Mouse (Mus musculus) limb, embryonic 10.5 days (tissue): ENCODE measurements around the gene Elf2. TPM values are rescaled to one million over a fixed set of nuclear protein-coding genes. Genes with fewer than 3 reads are reported as not detected.
"Not testable (repeated sequence)": the region's sequence is repeated elsewhere in the genome, so short reads cannot be mapped to it uniquely, and the experiment has no call there.

Experiments
- DNase-seq: peaks from one replicate; pipeline ENCODE4 v3.0.0-alpha.2; 2017; ENCODE audit warnings: low spot score
- H3K27ac ChIP-seq: fragments of 300-500 bp; sonication (generic); 2 replicates; pipeline ENCODE4 v1.5.1; 2016; ENCODE audit warnings: mild to moderate bottlenecking
- H3K27me3 ChIP-seq: fragments of 300-500 bp; sonication (generic); 2 replicates; pipeline ENCODE4 v1.6.1; 2016; ENCODE audit warnings: low read depth, mild to moderate bottlenecking; ENCODE audit not compliant: poor library complexity, severe bottlenecking
- H3K36me3 ChIP-seq: fragments of 300-500 bp; sonication (generic); 2 replicates; pipeline ENCODE4 v1.6.1; 2016; ENCODE audit warnings: mild to moderate bottlenecking, moderate library complexity
- H3K4me1 ChIP-seq: fragments of 300-500 bp; sonication (generic); 2 replicates; pipeline ENCODE4 v1.6.1; 2016
- H3K4me3 ChIP-seq: fragments of 300-500 bp; sonication (generic); 2 replicates; pipeline ENCODE4 v1.5.1; 2016; ENCODE audit warnings: mild to moderate bottlenecking, moderate library complexity
- H3K9me3 ChIP-seq: fragments of 300-500 bp; sonication (generic); replicated peaks from 2 replicates; pipeline ENCODE4 v1.6.1; 2016; ENCODE audit warnings: mild to moderate bottlenecking
- WGBS: fragments of 180-500 bp; shearing (Covaris S2); methylation state at CpG from one replicate; pipeline ENCODE4 v1.1.7; 2016; 5-methylcytosine and 5-hydroxymethylcytosine counted together
- polyA plus RNA-seq: library from polyadenylated mRNA; unstranded; fragments of >200 nt; fragmentation: Nextera tagmentation; extraction: Ambion mirVana; gene quantifications from 2 replicates; pipeline ENCODE4 v1.2.1, GENCODE M21; 2016

Gene Elf2
- polyA plus RNA-seq, 1 experiment from 2014 or later, result 44.3 TPM

DNA sequence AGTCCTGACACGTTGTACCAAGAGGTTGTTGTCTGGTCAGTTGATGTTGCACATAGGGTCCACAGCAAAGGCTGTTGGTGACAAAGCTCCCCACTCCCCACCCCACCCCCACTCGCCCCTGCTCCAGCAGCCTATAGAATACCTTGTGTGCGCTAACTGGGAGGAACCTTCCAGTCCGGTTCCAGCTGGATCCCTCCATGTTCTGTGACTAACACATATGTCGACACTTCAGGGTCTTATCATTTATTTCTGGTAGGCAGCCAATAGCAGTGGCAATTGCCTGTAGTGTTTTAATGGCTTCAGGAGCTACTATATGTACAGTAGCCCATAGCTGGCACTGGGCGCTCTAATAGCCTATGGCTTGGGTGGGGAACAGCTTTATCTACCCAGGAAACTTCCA lies 118.2 kb downstream of the Elf2 start:
- Histone ChIP-seq H3K4me1 (peaks cover 39% of the 10 kb centered on the region), H3K4me3 (no peak overlapping the region), H3K27me3 (no peaks in the 10 kb centered on the region), H3K36me3 (0 out of 2 replicates have a peak, but pooled peaks cover 1% of the 10 kb centered on the region), H3K9me3 (no peaks in the 10 kb centered on the region), H3K27ac (no peak overlapping the region)
- WGBS, result 89% methylated on average over 6 of the region's 6 CpGs
- no peak for DNase-seq

DNA sequence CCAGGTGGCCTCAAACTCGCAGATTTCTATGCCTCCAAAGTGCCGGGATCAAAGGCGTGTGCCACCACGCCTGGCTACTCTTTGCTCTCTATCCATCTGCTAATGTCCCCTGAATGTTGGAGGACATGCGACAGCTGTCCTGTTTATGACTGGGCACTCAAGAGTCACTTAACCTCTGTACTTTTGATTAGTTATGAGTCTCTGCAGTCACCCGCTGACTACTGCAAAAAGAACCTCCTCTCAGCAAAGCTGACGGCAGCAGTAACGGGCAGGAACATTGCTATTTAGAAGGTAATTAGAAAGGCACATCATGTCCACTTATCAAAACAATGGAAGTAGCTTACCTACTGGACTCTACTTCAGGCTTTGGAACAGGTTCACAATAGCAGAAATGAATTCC lies 118.6 kb downstream of the Elf2 start:
- Histone ChIP-seq H3K27me3 (no peaks in the 10 kb centered on the region), H3K4me1 (peaks cover 39% of the 10 kb centered on the region), H3K27ac (no peak overlapping the region), H3K4me3 (no peak overlapping the region), H3K36me3 (no peaks in the 10 kb centered on the region), H3K9me3 (no peaks in the 10 kb centered on the region)
- no peak for DNase-seq
- 68% methylated on average over 8 of the region's 8 CpGs for WGBS

DNA sequence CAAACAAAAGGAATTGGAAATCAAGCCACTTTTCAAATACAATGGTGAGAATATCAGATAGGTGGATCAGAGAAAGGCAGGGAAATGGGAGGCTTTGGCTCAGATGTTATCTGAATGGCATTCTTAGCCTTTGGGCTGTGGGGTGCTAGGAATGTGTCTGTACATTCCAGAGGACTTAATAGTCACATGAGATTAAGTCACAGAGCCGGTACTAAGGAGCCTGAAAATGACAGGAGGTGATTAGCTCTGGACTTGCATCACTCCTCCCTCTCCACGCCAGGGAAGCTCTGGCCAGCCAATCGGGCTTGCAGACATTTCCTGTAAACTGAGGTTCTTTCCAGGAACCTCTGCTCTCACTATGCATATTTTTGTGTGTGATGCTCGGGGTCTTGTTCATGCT lies 119.6 kb downstream of the Elf2 start:
- Histone ChIP-seq H3K27me3 (no peaks in the 10 kb centered on the region), H3K27ac (no peak overlapping the region), H3K9me3 (no peaks in the 10 kb centered on the region), H3K4me1 (peaks cover 34% of the 10 kb centered on the region), H3K36me3 (no peaks in the 10 kb centered on the region), H3K4me3 (no peak overlapping the region)
- DNase-seq, result no peak
- 58% methylated on average over 4 of the region's 4 CpGs for WGBS

DNA sequence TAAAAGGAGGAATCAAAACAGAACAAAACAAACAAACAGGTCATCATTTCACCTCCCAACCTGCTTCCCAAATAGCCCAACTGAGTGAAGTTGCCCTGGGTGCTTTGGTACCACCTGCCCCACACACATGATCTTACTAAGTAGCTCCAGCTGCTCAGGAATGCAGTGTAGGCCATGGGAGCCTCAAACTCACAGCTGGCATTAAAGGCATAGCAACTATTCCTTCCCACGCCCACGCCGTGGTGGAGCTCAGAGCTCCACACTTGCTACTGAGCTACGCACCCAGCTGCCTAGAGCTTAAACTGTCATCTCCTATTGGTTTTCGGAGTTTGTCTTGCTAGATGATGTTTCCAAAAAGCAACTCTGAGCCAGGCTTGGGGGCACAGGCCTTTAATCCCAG lies 121.2 kb downstream of the Elf2 start:
- H3K36me3 ChIP-seq, result no peaks in the 10 kb centered on the region
- DNase-seq, result no peak
- H3K27me3 ChIP-seq, result no peaks in the 10 kb centered on the region
- H3K4me3 ChIP-seq, result no peak overlapping the region
- 94% methylated on average over 5 of the region's 5 CpGs for WGBS
- H3K4me1 ChIP-seq, result peaks cover 22% of the 10 kb centered on the region
- H3K9me3 ChIP-seq, result no peaks in the 10 kb centered on the region
- H3K27ac ChIP-seq, result no peak overlapping the region

DNA sequence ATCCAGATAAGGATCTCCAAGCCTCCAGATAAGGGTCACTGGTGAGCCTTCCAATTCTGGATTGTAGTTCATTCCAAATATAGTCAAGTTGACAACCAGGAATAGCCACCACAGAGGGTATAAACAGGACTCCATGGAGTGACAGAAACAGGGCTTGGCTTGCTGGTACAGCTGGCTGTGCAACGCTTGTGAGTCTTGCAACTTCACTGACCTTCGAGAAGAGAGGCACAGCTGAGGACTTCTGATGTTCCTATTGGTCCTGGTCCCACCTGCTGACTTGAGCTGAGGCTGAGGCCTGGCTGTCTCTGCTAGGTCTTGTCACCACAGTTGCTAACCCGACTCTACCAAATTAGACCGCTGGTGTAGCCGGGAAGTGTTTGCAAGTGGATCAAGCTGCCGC lies 122.1 kb downstream of the Elf2 start:
- not testable (repeated sequence) for H3K27ac ChIP-seq, H3K36me3 ChIP-seq, H3K9me3 ChIP-seq, H3K27me3 ChIP-seq, DNase-seq, H3K4me3 ChIP-seq
- peaks cover 14% of the 10 kb centered on the region for H3K4me1 ChIP-seq
- WGBS, result 91% methylated on average over 6 of the region's 6 CpGs

DNA sequence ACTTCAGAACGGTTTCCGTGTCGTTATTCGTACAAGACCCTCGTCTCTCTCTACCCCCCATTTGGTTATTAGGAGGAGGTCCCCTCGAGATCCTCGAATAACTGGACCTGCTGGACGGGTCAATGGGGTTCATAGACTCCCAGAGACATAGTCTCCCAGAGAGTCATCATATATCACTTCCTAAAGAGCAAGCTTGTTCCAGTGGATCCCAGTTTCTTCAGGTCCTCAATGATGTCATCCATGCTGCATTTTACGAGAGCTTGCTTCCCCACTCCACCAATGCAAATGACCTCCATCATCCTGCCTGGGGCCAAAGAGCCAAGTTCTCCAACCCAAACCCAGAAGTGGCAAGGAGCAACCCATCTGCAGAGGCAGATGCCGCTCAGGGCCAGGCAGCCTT lies 124.1 kb downstream of the Elf2 start:
- not testable (repeated sequence) for H3K4me3 ChIP-seq, H3K4me1 ChIP-seq, H3K9me3 ChIP-seq, H3K27me3 ChIP-seq, H3K27ac ChIP-seq, DNase-seq, H3K36me3 ChIP-seq
- 91% methylated on average over 9 of the region's 10 CpGs for WGBS

DNA sequence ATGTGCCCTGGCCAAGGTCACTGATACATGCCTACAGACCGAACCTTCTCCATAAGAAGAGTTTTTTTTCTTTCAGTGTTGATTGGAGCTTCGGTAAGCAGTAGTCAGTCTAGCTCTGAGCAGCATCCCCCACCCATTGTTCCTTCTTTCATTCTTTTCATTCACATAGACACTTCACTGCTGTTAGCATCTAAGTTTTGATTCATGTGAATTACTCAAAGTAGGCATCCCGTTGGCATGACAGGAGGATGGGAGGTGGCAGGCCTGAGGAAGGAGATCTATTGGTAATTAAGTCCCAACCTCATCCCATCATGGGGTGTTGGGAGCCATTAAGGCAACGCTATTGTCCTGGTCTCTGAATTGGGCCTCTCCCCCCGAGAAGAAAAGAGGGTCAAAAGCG lies 124.8 kb downstream of the Elf2 start:
- Histone ChIP-seq H3K27me3 (no peaks in the 10 kb centered on the region), H3K9me3 (no peaks in the 10 kb centered on the region), H3K27ac (no peak overlapping the region), H3K4me1 (no peaks in the 10 kb centered on the region), H3K4me3 (no peak overlapping the region), H3K36me3 (no peaks in the 10 kb centered on the region)
- no peak for DNase-seq
- WGBS, result 80% methylated on average over 6 of the region's 6 CpGs

DNA sequence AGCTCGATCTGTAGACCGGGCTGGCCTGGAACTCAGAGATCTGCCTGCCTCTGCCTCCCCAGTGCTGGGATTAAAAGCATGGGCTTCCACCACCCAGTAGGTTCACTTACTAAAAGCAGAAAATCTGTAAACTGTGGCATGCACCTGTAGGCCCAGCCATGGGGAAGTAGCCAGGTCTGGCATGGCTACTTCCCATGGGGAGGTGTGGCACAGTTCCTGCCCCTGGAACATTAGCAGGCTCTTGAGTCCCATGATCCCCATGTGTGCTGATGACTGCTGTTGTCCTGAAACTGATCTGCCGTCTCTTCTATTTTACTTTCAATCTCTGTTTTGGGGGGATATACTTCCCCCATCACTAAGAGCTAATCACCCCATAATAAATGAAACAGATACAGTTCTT lies 127.4 kb downstream of the Elf2 start:
- 98% methylated on average over 3 of the region's 3 CpGs for WGBS
- no peak overlapping the region for H3K27ac ChIP-seq
- DNase-seq, result no peak
- no peaks in the 10 kb centered on the region for H3K9me3 ChIP-seq
- H3K4me1 ChIP-seq, result no peaks in the 10 kb centered on the region
- no peaks in the 10 kb centered on the region for H3K36me3 ChIP-seq
- no peak overlapping the region for H3K4me3 ChIP-seq
- no peaks in the 10 kb centered on the region for H3K27me3 ChIP-seq

DNA sequence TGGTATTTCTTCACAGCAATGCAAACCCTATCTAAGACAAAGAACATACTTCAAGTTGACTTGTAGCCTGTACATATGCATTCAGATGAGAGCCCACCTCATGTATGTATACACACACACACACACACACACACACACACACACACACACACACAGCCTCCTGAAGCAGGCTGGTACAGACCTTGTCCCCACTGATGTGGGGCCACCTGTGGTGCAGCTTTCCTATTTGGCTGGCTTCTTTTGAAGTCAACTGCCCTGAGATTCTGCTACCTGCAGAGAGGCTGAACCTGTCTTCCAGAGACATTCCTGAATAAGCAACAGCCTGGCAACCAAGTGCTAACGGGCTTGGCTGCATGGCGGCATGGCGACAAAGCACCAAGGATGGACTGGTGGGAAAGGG lies 130.0 kb downstream of the Elf2 start:
- Histone ChIP-seq H3K36me3 (no peaks in the 10 kb centered on the region), H3K9me3 (no peaks in the 10 kb centered on the region), H3K27me3 (no peaks in the 10 kb centered on the region), H3K27ac (no peak overlapping the region), H3K4me1 (peaks cover 14% of the 10 kb centered on the region), H3K4me3 (no peak overlapping the region)
- WGBS, result 96% methylated on average over 3 of the region's 3 CpGs
- no peak for DNase-seq

DNA sequence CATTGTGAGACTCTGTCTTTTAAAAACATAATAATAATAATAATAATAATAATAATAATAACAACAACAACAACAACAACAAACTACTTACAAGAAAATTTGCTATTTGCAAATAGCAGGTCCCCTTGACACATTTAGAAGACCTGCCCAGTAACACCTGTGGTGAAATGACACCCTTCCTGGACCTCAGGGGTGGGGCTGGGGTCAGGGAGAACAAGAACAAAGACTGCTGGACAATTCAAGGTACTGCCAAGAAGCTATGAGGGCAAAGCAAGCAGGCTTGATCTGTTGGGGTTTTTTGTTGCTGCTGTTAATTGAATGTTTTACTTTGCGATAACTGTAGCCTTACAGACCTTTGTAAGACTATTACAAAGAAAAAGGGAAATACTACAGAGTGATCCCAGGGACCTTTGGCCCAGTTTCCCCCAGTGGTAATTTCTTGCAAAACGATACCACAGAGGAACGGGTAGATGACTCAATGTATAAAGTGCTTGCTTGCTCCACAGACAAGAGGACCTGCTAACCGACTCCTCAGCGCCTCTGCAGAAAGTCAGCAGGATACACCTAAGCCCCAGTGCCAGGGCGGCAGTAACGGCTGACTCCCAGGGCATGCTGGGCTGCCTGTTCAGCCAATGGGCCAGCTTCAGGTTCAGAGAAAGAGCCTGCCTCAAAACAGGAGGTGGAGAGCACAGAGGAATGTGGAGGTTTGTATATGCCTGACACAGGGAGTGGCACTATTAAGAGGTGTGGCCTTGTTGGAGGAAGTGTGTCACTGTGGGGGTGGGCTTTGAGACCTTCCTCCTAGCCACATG lies 130.8 kb downstream of the Elf2 start:
- WGBS, result 89% methylated on average over 7 of the region's 7 CpGs
- DNase-seq, result no peak
- no peaks in the 10 kb centered on the region for H3K36me3 ChIP-seq
- H3K4me3 ChIP-seq, result no peak overlapping the region
- H3K4me1 ChIP-seq, result peaks cover 14% of the 10 kb centered on the region
- H3K27me3 ChIP-seq, result no peaks in the 10 kb centered on the region
- no peak overlapping the region for H3K27ac ChIP-seq
- no peaks in the 10 kb centered on the region for H3K9me3 ChIP-seq

DNA sequence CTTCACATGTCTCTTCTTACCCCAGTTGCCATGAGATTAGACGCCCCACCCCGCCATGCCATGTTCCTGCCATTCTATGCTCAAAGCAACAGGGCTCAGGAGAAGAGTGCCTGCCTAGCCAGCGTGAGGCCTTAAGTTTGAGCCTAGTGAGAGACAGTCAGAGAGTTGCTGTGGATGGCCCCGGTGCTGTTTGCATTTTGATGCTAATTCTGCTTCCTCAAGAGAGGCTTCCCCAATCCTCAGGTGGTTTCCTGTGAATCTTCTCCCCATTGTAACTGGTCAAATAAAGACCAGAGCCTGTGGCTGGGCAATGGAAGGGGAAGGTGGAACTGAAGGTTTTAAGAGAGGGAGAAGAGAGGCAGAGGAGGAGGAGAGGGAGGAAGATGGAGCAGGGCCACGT lies 131.8 kb downstream of the Elf2 start:
- no peaks in the 10 kb centered on the region for H3K9me3 ChIP-seq
- no peaks in the 10 kb centered on the region for H3K36me3 ChIP-seq
- H3K27ac ChIP-seq, result no peak overlapping the region
- no peak for DNase-seq
- WGBS, result 48% methylated on average over 5 of the region's 5 CpGs
- peaks cover 14% of the 10 kb centered on the region for H3K4me1 ChIP-seq
- no peak overlapping the region for H3K4me3 ChIP-seq
- H3K27me3 ChIP-seq, result no peaks in the 10 kb centered on the region

DNA sequence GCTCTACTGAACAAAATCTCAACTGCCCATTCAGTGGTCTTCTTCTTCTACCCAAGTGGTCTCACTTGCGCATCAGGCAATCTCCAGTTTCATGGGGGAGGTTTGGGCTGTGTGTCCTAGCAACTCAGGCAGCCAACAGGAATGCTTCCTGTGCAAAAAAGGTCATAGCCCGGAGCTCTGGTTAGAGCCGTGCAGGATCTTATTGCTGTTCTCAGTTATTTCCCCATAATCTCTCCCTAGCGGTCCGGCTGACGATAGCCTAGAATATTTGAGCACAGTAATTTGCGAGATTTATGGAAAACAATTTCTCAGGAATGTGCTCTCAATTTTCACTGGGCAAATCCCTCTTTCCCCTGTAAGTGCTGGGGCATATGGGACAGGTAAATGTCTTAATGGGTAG lies 133.9 kb downstream of the Elf2 start:
- no peaks in the 10 kb centered on the region for H3K36me3 ChIP-seq
- H3K4me3 ChIP-seq, result no peak overlapping the region
- DNase-seq, result no peak
- no peak overlapping the region for H3K27ac ChIP-seq
- no peaks in the 10 kb centered on the region for H3K9me3 ChIP-seq
- H3K4me1 ChIP-seq, result peaks cover 14% of the 10 kb centered on the region
- WGBS, result 74% methylated on average over 7 of the region's 7 CpGs
- H3K27me3 ChIP-seq, result no peaks in the 10 kb centered on the region

DNA sequence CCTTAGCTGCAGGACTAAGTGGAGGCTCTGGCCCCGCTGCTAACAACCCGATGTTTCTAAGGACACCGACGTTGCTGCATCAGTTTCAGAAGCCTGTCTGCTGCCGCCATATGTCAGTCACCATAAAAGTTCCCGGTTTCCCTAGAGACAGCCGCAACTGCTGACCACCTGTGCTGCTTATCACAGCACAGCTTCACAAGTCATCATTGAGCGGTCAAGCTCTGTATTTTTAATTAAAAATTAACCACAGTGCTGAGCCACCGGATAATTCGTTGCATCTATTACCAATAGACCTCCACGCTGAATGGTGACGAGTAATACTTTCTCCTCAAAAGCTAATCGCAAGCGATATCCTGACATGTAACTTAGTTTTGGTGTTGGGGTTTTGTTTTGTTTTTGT lies 135.6 kb downstream of the Elf2 start:
- no peak overlapping the region for H3K27ac ChIP-seq
- peaks cover 14% of the 10 kb centered on the region for H3K4me1 ChIP-seq
- no peaks in the 10 kb centered on the region for H3K36me3 ChIP-seq
- H3K4me3 ChIP-seq, result no peak overlapping the region
- H3K9me3 ChIP-seq, result no peaks in the 10 kb centered on the region
- DNase-seq, result no peak
- H3K27me3 ChIP-seq, result no peaks in the 10 kb centered on the region
- WGBS, result 95% methylated on average over 14 of the region's 14 CpGs

DNA sequence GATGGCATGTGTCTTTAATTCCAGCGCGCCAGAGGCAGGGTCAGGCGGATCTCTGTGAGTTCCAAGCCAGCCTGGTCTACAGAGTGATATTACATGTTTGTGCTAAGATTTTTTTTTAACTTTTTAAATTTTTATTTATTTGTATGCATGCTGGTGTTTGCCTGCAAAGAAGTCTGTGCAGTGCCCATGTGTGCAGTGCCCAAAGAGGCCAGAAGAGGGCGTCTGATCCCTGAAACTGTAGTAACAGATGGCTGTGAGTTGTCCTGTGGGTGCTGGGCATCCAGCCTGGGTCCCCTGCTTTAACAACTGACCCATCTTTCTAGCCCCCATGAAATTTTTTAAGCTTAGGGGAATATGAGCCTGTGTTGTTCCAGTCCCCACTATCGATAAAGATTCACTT lies 136.0 kb downstream of the Elf2 start:
- H3K9me3 ChIP-seq, result no peaks in the 10 kb centered on the region
- no peaks in the 10 kb centered on the region for H3K36me3 ChIP-seq
- no peak overlapping the region for H3K4me3 ChIP-seq
- DNase-seq, result no peak
- no peak overlapping the region for H3K27ac ChIP-seq
- H3K27me3 ChIP-seq, result no peaks in the 10 kb centered on the region
- 89% methylated on average over 5 of the region's 5 CpGs for WGBS
- H3K4me1 ChIP-seq, result peaks cover 14% of the 10 kb centered on the region
